Mouse (Mus musculus) Patski (cell line): ENCODE measurements around the gene Cops2. TPM values are rescaled to one million over a fixed set of nuclear protein-coding genes. Genes with fewer than 3 reads are reported as not detected.

Experiments
- ATAC-seq: fragments of 100-300 bp; one replicate; pipeline ENCODE4 v1.8.0; 2021
- CTCF ChIA-PET: fragments of 350-600 bp; sonication (Branson Sonifier 250); formaldehyde crosslinking; loops from one replicate; lab custom pipeline; 2022; ENCODE audit warnings: inconsistent platforms; lab: Charles Lee
- POLR2A ChIA-PET: fragments of 350-600 bp; sonication (Branson Sonifier 250); formaldehyde crosslinking; loops from one replicate; lab custom pipeline; 2022; ENCODE audit warnings: antibody characterized with exemption, inconsistent platforms; lab: Charles Lee
- DNase-seq: peaks from one replicate; pipeline ENCODE4 v3.0.0-alpha.2; 2011; ENCODE audit warnings: low read depth, low spot score
- H3K27me3 ChIP-seq: fragments of 371-371 bp; one replicate; pipeline ENCODE4 v1.5.1; 2021
- CTCF ChIP-seq: fragments of 100-300 bp; IDR thresholded peaks from one replicate; pipeline ENCODE4 v1.5.1; 2021
- in situ Hi-C: fragments of 300-500 bp; cut with MboI; formaldehyde crosslinking; loops from 3 replicates; pipeline ENCODE4 v1.11.1; 2018; ENCODE audit warnings: low pct_unique_long_range_greater_than_20kb, mixed read lengths
- polyA plus RNA-seq: library from polyadenylated mRNA; unstranded; gene quantifications from one replicate; pipeline ENCODE4 v1.2.3, GENCODE M21; 2021

Gene Cops2
- polyA plus RNA-seq, 1 experiment from 2014 or later: 154 TPM

- ChIA-PET CTCF (no interaction called here), POLR2A (no interaction called here)
- no peak for TF ChIP-seq CTCF
- DNase-seq: no peak
- no peaks in the 10 kb centered on the region for H3K27me3 ChIP-seq
- in situ Hi-C loops: no loop called here
- ATAC-seq: no peak
Measured at GRCm38 (mm10) chr2:125795118-125795517, 63.8 kb downstream of the Cops2 start.

GRCm38 (mm10) chr2:125794166-125794565, 64.8 kb downstream of the Cops2 start:
- ChIA-PET CTCF (no interaction called here), POLR2A (no interaction called here)
- no peak for TF ChIP-seq CTCF
- ATAC-seq (no peak), DNase-seq (no peak)
- no peaks in the 10 kb centered on the region for H3K27me3 ChIP-seq
- in situ Hi-C loops: no loop called here

GRCm38 (mm10) chr2:125792879-125793261, 66.1 kb downstream of the Cops2 start:
- no peak for ATAC-seq
- no peak for DNase-seq
- TF ChIP-seq CTCF: no peak
- no peaks in the 10 kb centered on the region for H3K27me3 ChIP-seq
- POLR2A ChIA-PET: interaction anchor here (0.7 kb wide), 1 partner anchor 10 kb away, joined by 3 read pairs; the partner anchor contains the start of gene Secisbp2l
- in situ Hi-C loops: no loop called here
- CTCF ChIA-PET: interaction anchor here (1.2 kb wide), 1 partner anchor 18 kb away, joined by 3 read pairs; no protein-coding TSS in a partner anchor

GRCm38 (mm10) chr2:125792144-125792878, 66.6 kb downstream of the Cops2 start:
- no peak for ATAC-seq
- in situ Hi-C loops: no loop called here

GRCm38 (mm10) chr2:125791485-125791885, 67.5 kb downstream of the Cops2 start:
- POLR2A ChIA-PET: no interaction called here
- CTCF ChIA-PET: interaction anchor here (1.2 kb wide), 1 partner anchor 9 kb away, joined by 3 read pairs; no protein-coding TSS in a partner anchor
- ATAC-seq (no peak), DNase-seq (no peak)
- in situ Hi-C loops: no loop called here
- TF ChIP-seq CTCF: no peak
- no peaks in the 10 kb centered on the region for H3K27me3 ChIP-seq

More at GRCm38 (mm10) chr2:125792144-125792878, 66.6 kb downstream of the Cops2 start:
- ChIA-PET CTCF (interaction anchor here (1.2 kb wide), 1 partner anchor 17 kb away, joined by 3 read pairs; no protein-coding TSS in a partner anchor), POLR2A (interaction anchor here (0.7 kb wide), 1 partner anchor 9 kb away, joined by 3 read pairs; the partner anchor contains the start of gene Secisbp2l)
- DNase-seq: no peak
- H3K27me3 ChIP-seq: no peaks in the 10 kb centered on the region
- TF ChIP-seq CTCF: no peak

GRCm38 (mm10) chr2:125790242-125790641, 68.7 kb downstream of the Cops2 start:
- no peak for DNase-seq

GRCm38 (mm10) chr2:125789265-125789664, 69.7 kb downstream of the Cops2 start:
- ChIA-PET POLR2A (interaction anchor here (1.0 kb wide), 1 partner anchor 11 kb away, joined by 3 read pairs; no protein-coding TSS in a partner anchor), CTCF (interaction anchor here (1.7 kb wide), 1 partner anchor 18 kb away, joined by 3 read pairs; no protein-coding TSS in a partner anchor)
- ATAC-seq (no peak), DNase-seq (no peak)
- in situ Hi-C loops: no loop called here
- no peaks in the 10 kb centered on the region for H3K27me3 ChIP-seq
- no peak for TF ChIP-seq CTCF

More at GRCm38 (mm10) chr2:125790242-125790641, 68.7 kb downstream of the Cops2 start:
- in situ Hi-C loops: no loop called here
- POLR2A ChIA-PET: no interaction called here
- TF ChIP-seq CTCF: no peak
- H3K27me3 ChIP-seq: no peaks in the 10 kb centered on the region
- CTCF ChIA-PET: interaction anchor here (1.7 kb wide), 1 partner anchor 17 kb away, joined by 3 read pairs; no protein-coding TSS in a partner anchor
- ATAC-seq: no peak

- ATAC-seq (no peak), DNase-seq (no peak)
- ChIA-PET CTCF (interaction anchor here (0.8 to 1.7 kb wide), 2 partner anchors 18 to 575 kb away, joined by 3 read pairs; no protein-coding TSS in a partner anchor), POLR2A (interaction anchor here (1.0 kb wide), 1 partner anchor 11 kb away, joined by 3 read pairs; no protein-coding TSS in a partner anchor)
- H3K27me3 ChIP-seq: no peaks in the 10 kb centered on the region
- TF ChIP-seq CTCF: no peak
- in situ Hi-C loops: no loop called here
Measured at GRCm38 (mm10) chr2:125788785-125789184, 70.2 kb downstream of the Cops2 start.

- POLR2A ChIA-PET: interaction anchor here (1.0 kb wide), 1 partner anchor 10 kb away, joined by 3 read pairs; no protein-coding TSS in a partner anchor
- no peaks in the 10 kb centered on the region for H3K27me3 ChIP-seq
- in situ Hi-C loops: no loop called here
- ATAC-seq: no peak
- no peak for DNase-seq
- TF ChIP-seq CTCF: no peak
- CTCF ChIA-PET: interaction anchor here (0.8 to 1.7 kb wide), 2 partner anchors 18 to 576 kb away, joined by 3 read pairs; no protein-coding TSS in a partner anchor
Measured at GRCm38 (mm10) chr2:125788351-125788750, 70.6 kb downstream of the Cops2 start.

- no peak for ATAC-seq
- ChIA-PET POLR2A (no interaction called here), CTCF (no interaction called here)
- no peak for TF ChIP-seq CTCF
- H3K27me3 ChIP-seq: no peaks in the 10 kb centered on the region
- in situ Hi-C loops: no loop called here
- DNase-seq: no peak
Measured at GRCm38 (mm10) chr2:125785021-125785420, 73.9 kb downstream of the Cops2 start.

GRCm38 (mm10) chr2:125784392-125784791, 74.5 kb downstream of the Cops2 start:
- no peaks in the 10 kb centered on the region for H3K27me3 ChIP-seq
- in situ Hi-C loops: no loop called here
- DNase-seq: no peak
- ChIA-PET POLR2A (no interaction called here), CTCF (no interaction called here)
- no peak for ATAC-seq
- no peak for TF ChIP-seq CTCF
